Mouse (Mus musculus) intestine, embryonic 14.5 days (tissue): ENCODE measurements at regions not wholly inside any gene's neighbourhood (a gene's known extent, or its start where the extent isn't known, plus 50 kb on each side); places are given as distances from the start of the nearest gene placed in this dataset.

Experiments used
- ATAC-seq: fragments of 200-750 bp; cut with Nextera tagmentation; replicated peaks from 2 replicates; pipeline ENCODE4 v1.8.0; 2017; ENCODE audit warnings: low read depth, moderate number of reproducible peaks, moderate TSS enrichment, moderate library complexity; ENCODE audit not compliant: low FRiP score, low TSS enrichment
- DNase-seq: peaks from one replicate; pipeline ENCODE4 v3.0.0-alpha.2; 2018; ENCODE audit warnings: low spot score
- H3K27ac ChIP-seq: fragments of 300-500 bp; sonication (generic); 2 replicates; pipeline ENCODE4 v1.5.1; 2014; ENCODE audit warnings: low read depth, mild to moderate bottlenecking, control low read depth
- H3K27me3 ChIP-seq: fragments of 300-500 bp; sonication (generic); replicated peaks from 2 replicates; pipeline ENCODE4 v1.6.1; 2014; ENCODE audit warnings: low read length, control low read depth; ENCODE audit not compliant: control insufficient read depth, insufficient read depth
- H3K36me3 ChIP-seq: fragments of 300-500 bp; sonication (generic); 2 replicates; pipeline ENCODE4 v1.6.1; 2014; ENCODE audit warnings: low read length, control low read depth; ENCODE audit not compliant: control insufficient read depth, insufficient read depth
- H3K4me1 ChIP-seq: fragments of 300-500 bp; sonication (generic); replicated peaks from 2 replicates; pipeline ENCODE4 v1.6.1; 2014; ENCODE audit warnings: low read length, control low read depth, mixed read lengths; ENCODE audit not compliant: control insufficient read depth, insufficient read depth
- H3K4me2 ChIP-seq: fragments of 300-500 bp; sonication (generic); 2 replicates; pipeline ENCODE4 v1.6.1; 2014; ENCODE audit warnings: low read length
- H3K4me3 ChIP-seq: fragments of 300-500 bp; sonication (generic); 2 replicates; pipeline ENCODE4 v1.5.1; 2014; ENCODE audit warnings: low read depth, low read length, control low read depth, mixed read lengths
- H3K9ac ChIP-seq: fragments of 300-500 bp; sonication (generic); 2 replicates; pipeline ENCODE4 v1.6.1; 2014; ENCODE audit warnings: mild to moderate bottlenecking, low read length
- H3K9me3 ChIP-seq: fragments of 300-500 bp; sonication (generic); 2 replicates; pipeline ENCODE4 v1.6.1; 2016; ENCODE audit warnings: low read length, control low read depth; ENCODE audit not compliant: control insufficient read depth
- WGBS: fragments of 180-500 bp; shearing (Covaris S2); extraction: QIAGEN DNeasy Blood & Tissue Kit; methylation state at CpG from one replicate; pipeline ENCODE4 v1.1.7; 2014; 5-methylcytosine and 5-hydroxymethylcytosine counted together

DNA sequence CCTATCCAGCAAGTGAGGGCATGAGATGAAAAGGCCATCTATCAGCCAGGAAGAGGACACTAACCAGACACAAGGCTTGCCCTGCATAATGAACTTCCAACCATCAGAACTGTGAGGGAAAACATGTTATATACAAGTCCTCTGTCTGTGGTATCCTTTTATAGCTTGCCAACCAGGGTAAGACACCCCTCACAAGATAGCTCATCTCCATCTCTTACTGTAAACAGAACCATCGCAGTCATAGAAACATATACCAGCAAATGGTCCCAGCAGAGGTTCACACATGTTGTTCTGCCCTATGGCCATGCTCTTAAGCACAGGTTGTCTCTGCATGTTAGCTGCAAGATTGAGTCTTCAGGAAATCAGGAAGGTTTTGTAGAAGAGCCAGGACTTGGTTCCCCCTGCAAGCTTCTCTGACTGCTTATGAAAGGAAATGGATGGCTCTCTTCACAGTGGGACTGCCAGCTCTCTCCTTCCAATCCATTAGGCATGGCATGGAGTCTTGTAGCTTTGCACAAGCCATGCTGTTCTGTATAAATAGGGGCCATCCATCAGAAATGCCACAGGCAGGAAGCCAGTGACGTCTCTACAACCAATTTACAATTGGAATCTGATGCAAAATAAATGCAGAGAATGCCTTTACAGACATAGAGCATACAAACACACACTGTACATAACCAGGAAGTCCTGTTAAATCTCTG is 1514.0 kb upstream of the Lrrc6 start:
- no peaks in the 10 kb centered on the region for H3K9me3 ChIP-seq
- no peaks in the 10 kb centered on the region for H3K4me1 ChIP-seq
- WGBS, result 43% methylated on average over 2 of the region's 2 CpGs
- H3K4me2 ChIP-seq, result no peak overlapping the region
- H3K27ac ChIP-seq, result no peak overlapping the region
- no peak for ATAC-seq
- no peaks in the 10 kb centered on the region for H3K27me3 ChIP-seq
- no peak for DNase-seq
- no peak overlapping the region for H3K9ac ChIP-seq
- H3K36me3 ChIP-seq, result no peaks in the 10 kb centered on the region
- H3K4me3 ChIP-seq, result no peak overlapping the region

DNA sequence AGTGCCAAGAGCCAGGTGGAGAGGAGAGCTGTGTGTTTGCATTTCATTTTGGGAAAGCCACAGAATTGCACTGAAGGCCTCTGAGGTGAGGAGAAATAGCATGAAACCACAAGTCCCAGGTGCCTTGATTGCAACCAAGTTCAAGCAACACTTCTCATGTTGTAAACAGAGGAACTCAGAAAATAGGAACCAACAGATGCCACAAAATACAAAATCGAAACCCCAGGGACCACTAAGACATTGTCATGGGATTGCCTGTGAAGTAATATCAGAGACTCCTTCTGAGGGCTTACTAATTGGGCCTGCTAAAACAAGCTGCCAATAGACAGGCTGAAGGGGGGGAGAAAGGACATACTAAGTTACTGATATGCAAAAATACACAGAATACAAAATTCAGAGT is 1510.5 kb upstream of the Lrrc6 start:
- Histone ChIP-seq H3K27ac (no peak overlapping the region), H3K9ac (no peak overlapping the region), H3K27me3 (no peaks in the 10 kb centered on the region), H3K4me2 (no peak overlapping the region), H3K4me1 (no peaks in the 10 kb centered on the region), H3K4me3 (no peak overlapping the region), H3K9me3 (no peaks in the 10 kb centered on the region), H3K36me3 (no peaks in the 10 kb centered on the region)
- DNase-seq (no peak), ATAC-seq (no peak)
- 83% methylated on average over 1 of the region's 1 CpGs for WGBS

DNA sequence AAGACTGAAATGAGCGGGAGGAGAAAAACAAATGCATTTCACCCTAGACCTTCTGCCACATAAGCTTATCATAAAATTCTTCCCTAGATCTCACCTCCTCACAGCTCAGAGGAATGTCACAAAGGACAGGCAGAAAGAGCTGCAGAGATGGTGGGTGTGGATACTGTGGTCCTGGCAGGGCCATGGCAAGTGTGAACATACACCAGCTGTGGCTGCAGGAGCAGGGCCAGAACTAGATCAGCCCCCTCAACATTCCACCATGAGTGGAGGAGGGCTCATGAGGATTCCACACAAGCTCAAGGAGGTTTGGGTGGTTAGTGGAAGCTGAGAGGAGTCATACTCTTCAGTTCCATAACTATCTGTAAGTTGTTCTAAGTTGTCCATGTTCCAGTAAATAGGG is 1509.5 kb upstream of the Lrrc6 start:
- no peak for ATAC-seq
- H3K4me3 ChIP-seq, result no peak overlapping the region

DNA sequence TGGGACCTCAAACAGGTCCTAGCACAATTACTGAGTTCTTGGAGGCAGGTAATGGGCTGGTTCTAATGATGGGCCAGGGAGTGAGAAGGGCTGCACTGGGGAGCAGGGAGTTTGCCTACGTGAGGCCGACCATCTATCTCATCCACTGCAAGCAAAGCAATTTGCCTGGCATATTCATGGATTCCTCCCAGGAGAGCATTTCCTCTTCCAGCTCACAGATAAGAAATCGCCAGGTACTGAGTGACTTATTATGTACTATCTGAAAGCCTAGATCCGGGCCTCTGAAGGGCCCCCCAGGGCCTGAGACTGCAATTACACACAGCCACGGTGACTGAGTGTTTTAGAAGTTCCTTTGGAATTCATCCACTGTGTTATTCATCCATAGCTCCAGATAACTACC is 1504.1 kb upstream of the Lrrc6 start:
- Histone ChIP-seq H3K4me1 (no peaks in the 10 kb centered on the region), H3K4me2 (no peak overlapping the region), H3K27me3 (no peaks in the 10 kb centered on the region), H3K9ac (no peak overlapping the region), H3K4me3 (no peak overlapping the region), H3K9me3 (no peaks in the 10 kb centered on the region), H3K27ac (no peak overlapping the region), H3K36me3 (no peaks in the 10 kb centered on the region)
- no peak for DNase-seq
- WGBS, result 39% methylated on average over 5 of the region's 5 CpGs
- ATAC-seq, result no peak

More for the DNA sequence above, 1509.5 kb upstream of the Lrrc6 start:
- Histone ChIP-seq H3K4me1 (no peaks in the 10 kb centered on the region), H3K27me3 (no peaks in the 10 kb centered on the region), H3K4me2 (no peak overlapping the region), H3K27ac (no peak overlapping the region), H3K36me3 (no peaks in the 10 kb centered on the region), H3K9me3 (no peaks in the 10 kb centered on the region), H3K9ac (no peak overlapping the region)
- WGBS, result 81% methylated on average over 1 of the region's 1 CpGs
- no peak for DNase-seq

DNA sequence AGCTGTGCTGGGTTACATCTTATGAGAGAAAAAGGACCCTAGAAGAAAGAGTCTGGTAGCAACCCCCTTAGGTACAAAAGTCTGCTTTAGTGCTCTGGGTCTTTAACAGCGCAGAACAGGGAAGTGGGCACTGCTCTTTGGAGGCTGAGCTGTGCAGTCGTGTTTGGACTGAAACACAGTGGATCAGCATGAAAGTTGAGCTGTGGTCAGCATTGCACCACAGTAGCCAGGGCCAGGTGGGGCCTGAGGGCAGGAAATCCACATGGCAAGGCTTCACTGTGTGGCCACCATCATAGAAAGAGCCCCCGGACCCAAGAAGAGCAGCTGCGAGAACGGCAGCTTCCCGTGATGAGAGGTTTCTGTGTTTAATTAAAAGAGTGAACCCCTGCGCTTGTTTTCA is 1495.8 kb upstream of the Lrrc6 start:
- no peak overlapping the region for H3K4me3 ChIP-seq
- WGBS, result 77% methylated on average over 7 of the region's 7 CpGs
- H3K9ac ChIP-seq, result no peak overlapping the region
- H3K9me3 ChIP-seq, result no peaks in the 10 kb centered on the region
- H3K4me1 ChIP-seq, result no peaks in the 10 kb centered on the region
- H3K4me2 ChIP-seq, result no peak overlapping the region
- no peak overlapping the region for H3K27ac ChIP-seq
- H3K36me3 ChIP-seq, result no peaks in the 10 kb centered on the region
- ATAC-seq (no peak), DNase-seq (no peak)
- H3K27me3 ChIP-seq, result no peaks in the 10 kb centered on the region

DNA sequence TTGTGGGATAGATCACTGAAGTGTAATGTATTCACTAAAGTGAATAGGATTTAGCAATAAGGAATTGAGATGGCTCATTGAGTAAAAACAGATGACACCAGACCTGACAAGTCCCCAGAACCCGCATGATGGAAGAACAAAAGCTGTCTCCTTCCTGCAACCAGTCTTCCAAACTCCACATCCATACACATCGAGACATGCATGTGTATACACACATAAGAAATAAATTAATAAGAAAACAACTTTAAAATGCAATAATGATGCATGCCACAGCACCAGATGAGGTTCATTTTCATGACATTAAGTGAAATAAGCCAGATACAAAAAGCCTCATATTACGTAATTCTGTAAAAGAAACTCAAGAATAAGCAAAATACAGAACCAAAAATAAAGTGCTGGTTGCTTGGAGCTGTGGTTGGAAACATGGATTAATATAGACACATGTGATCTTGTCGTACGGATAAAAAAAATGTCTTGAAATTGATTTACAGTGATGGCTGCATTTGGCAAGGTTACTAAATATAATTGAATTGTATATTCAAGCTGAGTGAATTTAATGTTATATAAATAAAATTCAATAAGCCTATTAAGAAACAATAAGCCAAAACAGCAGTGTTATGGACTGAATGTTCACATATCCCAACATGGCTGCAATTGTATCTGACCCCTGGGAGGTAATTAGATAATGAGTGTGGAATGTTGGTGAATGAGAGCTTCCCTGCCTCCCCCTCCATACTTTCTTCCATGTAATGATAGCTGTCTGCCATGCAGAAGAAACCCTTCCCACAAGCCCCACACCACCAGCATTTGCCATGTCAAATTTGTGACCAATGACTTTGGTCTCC is 1488.9 kb upstream of the Lrrc6 start:
- Histone ChIP-seq H3K36me3 (no peaks in the 10 kb centered on the region), H3K27ac (no peak overlapping the region), H3K4me1 (no peaks in the 10 kb centered on the region), H3K9me3 (no peaks in the 10 kb centered on the region), H3K9ac (no peak overlapping the region), H3K4me3 (no peak overlapping the region), H3K27me3 (no peaks in the 10 kb centered on the region), H3K4me2 (no peak overlapping the region)
- WGBS, result 68% methylated on average over 5 of the region's 5 CpGs
- DNase-seq (no peak), ATAC-seq (no peak)

DNA sequence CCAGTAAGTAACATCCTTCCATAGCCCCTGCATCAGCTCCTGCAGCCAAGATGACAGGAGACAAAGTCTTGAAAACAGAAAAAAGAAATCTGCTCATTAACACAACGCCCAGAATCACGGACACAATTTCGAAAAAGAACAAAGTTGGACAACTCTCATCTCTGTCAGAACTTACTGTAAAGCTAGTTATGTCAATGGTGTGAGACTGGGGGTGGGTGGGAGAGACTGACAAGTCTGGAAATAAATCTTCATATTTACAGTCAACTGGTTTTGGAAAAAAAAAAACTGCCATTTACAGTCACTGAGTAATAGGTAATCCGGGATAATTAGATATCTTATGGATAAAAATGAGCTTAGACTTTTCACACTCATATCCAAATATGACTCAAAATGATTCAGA is 1487.2 kb upstream of the Lrrc6 start:
- H3K27ac ChIP-seq, result no peak overlapping the region
- ATAC-seq (no peak), DNase-seq (no peak)
- no peaks in the 10 kb centered on the region for H3K36me3 ChIP-seq
- H3K4me2 ChIP-seq, result no peak overlapping the region
- 93% methylated on average over 4 of the region's 4 CpGs for WGBS
- H3K9me3 ChIP-seq, result no peaks in the 10 kb centered on the region
- H3K4me1 ChIP-seq, result no peaks in the 10 kb centered on the region
- no peaks in the 10 kb centered on the region for H3K27me3 ChIP-seq
- no peak overlapping the region for H3K9ac ChIP-seq
- no peak overlapping the region for H3K4me3 ChIP-seq

DNA sequence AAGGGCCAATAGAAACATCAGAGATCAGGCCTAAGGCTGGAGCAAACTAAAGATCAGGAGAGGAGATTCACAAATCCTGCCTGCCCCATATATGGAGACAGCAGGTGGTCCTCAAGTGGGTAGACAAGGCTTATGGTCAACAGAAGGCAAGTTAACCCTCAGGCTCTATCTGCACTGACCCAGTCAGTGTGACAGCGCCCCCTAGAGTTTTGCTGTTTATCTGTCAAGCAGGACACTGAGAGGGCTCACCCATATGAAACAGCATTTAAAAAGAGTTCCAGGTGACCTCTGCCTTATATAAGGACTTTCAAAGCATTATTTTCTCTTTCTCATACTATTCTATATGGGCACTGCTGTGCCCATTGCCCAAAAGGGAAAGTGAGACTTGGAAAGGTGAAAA is 1482.5 kb upstream of the Lrrc6 start:
- WGBS, result 22% methylated on average over 1 of the region's 1 CpGs

DNA sequence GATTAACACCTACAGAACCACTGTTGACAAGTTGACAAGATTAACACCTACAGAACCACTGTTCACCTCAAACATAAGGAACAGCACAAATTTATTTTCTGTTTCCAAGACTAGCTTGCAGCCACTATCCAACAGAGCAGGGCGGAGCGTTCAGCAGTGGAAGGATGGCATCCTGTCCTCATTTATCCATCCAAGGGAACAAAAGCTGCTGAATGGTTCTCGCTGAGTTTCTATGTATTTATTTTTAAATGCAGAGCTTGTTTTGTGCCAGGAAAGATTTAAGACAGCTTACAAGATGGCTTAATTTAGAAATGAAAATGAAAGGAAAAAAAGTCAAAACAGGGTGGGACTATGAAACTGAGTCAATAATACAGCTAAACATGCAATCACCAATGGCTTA is 1481.2 kb upstream of the Lrrc6 start:
- H3K4me3 ChIP-seq, result no peak overlapping the region
- WGBS, result 87% methylated on average over 3 of the region's 3 CpGs
- H3K27ac ChIP-seq, result no peak overlapping the region
- DNase-seq, result no peak
- ATAC-seq, result no peak
- H3K9ac ChIP-seq, result no peak overlapping the region
- H3K4me1 ChIP-seq, result no peaks in the 10 kb centered on the region; the same call in 1 of the 2 replicates
- H3K4me2 ChIP-seq, result no peak overlapping the region
- no peaks in the 10 kb centered on the region for H3K27me3 ChIP-seq
- no peaks in the 10 kb centered on the region for H3K9me3 ChIP-seq
- H3K36me3 ChIP-seq, result no peaks in the 10 kb centered on the region

More for the DNA sequence above, 1482.5 kb upstream of the Lrrc6 start:
- Histone ChIP-seq H3K27me3 (no peaks in the 10 kb centered on the region), H3K9me3 (no peaks in the 10 kb centered on the region), H3K4me3 (no peak overlapping the region), H3K36me3 (no peaks in the 10 kb centered on the region), H3K27ac (no peak overlapping the region), H3K4me2 (no peak overlapping the region), H3K4me1 (no peaks in the 10 kb centered on the region; the same call in 1 of the 2 replicates), H3K9ac (no peak overlapping the region)
- DNase-seq (no peak), ATAC-seq (no peak)
